Mouse (Mus musculus): ENCODE results near the gene Dapl1. TPM values are rescaled to one million over a fixed set of nuclear protein-coding genes. Genes with fewer than 3 reads are reported as not detected.

Gene Dapl1
- total RNA-seq (2023), result 240 TPM

GRCm38 (mm10) chr2:59484438-59484837, at the start of gene Dapl1:
TSS of gene Dapl1 (plus strand) at chr2:59484653.

Other genes starting within 250 kb of the Dapl1 start
- 45.1 TPM for gene Tanc1, start 127.4 kb downstream of the Dapl1 start, total RNA-seq (2023)